ENCODE assay signal across 36 mouse cellular contexts in genomic region chr7:128024364-128024763, GRCm38 (mm10). TPM values are rescaled to one million over a fixed set of nuclear protein-coding genes. Genes with fewer than 3 reads are reported as not detected.
"Had no signal": no experiment of that assay in that cellular context is flagged by ENCODE, and none has a peak within 500 bp of the region (broad histone marks: within the 10 kb centered on the region; RNA-seq: fewer than 3 reads in every experiment).

No protein-coding gene starts in this region.

- DNase-seq: gastrocnemius, postnatal 14 days; heart, postnatal 10 days; heart, postnatal 4 days; kidney, adult 18-20 months; kidney, adult 8-10 months; kidney, postnatal 10 days; kidney, postnatal 25 days; kidney, postnatal 4 days; liver; liver, embryonic 13.5 days had no signal

- H3K4me2 ChIP-seq: heart, embryonic 12.5 days; hindbrain, embryonic 12.5 days; hindbrain, embryonic 14.5 days; intestine, embryonic 15.5 days; limb, embryonic 12.5 days; liver, embryonic 11.5 days; liver, embryonic 13.5 days had no signal

- H3K27ac ChIP-seq: heart, embryonic 10.5 days; hindbrain, embryonic 10.5 days; hindbrain, embryonic 12.5 days; hindbrain, embryonic 14.5 days; intestine, embryonic 15.5 days; layer of hippocampus, adult 2 months; left cerebral cortex, adult 2 months; limb, embryonic 10.5 days; limb, embryonic 12.5 days; liver, embryonic 13.5 days had no signal

- H3K36me3 ChIP-seq: heart, embryonic 10.5 days; heart, embryonic 12.5 days; hindbrain, embryonic 10.5 days; hindbrain, embryonic 12.5 days; intestine, embryonic 15.5 days; limb, embryonic 10.5 days; limb, embryonic 12.5 days; liver, embryonic 13.5 days had no signal

- ATAC-seq: hindbrain, embryonic 16.5 days; inflammation-experienced regulatory T-cells, adult 6 months; intestine, embryonic 15.5 days; intestine, postnatal 0 days had no signal

- H3K4me3 ChIP-seq: heart, embryonic 10.5 days; heart, embryonic 12.5 days; hindbrain, embryonic 10.5 days; hindbrain, embryonic 12.5 days; intestine, embryonic 15.5 days; layer of hippocampus, adult 2 months; left cerebral cortex, adult 2 months; limb, embryonic 10.5 days; limb, embryonic 12.5 days; liver, embryonic 13.5 days had no signal

- H3K4me1 ChIP-seq: heart, embryonic 10.5 days; heart, embryonic 12.5 days; hindbrain, embryonic 10.5 days; hindbrain, embryonic 12.5 days; intestine, embryonic 15.5 days; limb, embryonic 10.5 days; limb, embryonic 12.5 days; liver, embryonic 13.5 days had no signal

- H3K9ac ChIP-seq: heart, embryonic 12.5 days; hindbrain, embryonic 12.5 days; hindbrain, embryonic 14.5 days; intestine, embryonic 15.5 days; limb, embryonic 12.5 days; liver, embryonic 13.5 days had no signal

- H3K27me3 ChIP-seq: heart, embryonic 12.5 days; hindbrain, embryonic 12.5 days; intestine, embryonic 15.5 days; limb, embryonic 12.5 days; liver, embryonic 13.5 days had no signal

- H3K9me3 ChIP-seq: heart, embryonic 10.5 days; heart, embryonic 12.5 days; hindbrain, embryonic 10.5 days; hindbrain, embryonic 12.5 days; intestine, embryonic 15.5 days; limb, embryonic 10.5 days; limb, embryonic 12.5 days; liver, embryonic 13.5 days had no signal

RNA-seq across cellular contexts. Expression of gene Trim72, which starts 20.6 kb away (rescaled TPM):
- total RNA-seq: granulocyte monocyte progenitor cell, adult 5-6 weeks had no signal
- polyA plus RNA-seq: hindbrain, embryonic 10.5 days; hindbrain, embryonic 14.5 days; hindbrain, embryonic 16.5 days; inflammation-experienced regulatory T-cells, adult 6 months; kidney, embryonic 14.5 days; limb, embryonic 10.5 days; liver, embryonic 11.5 days; liver, embryonic 13.5 days had no signal

RNA-seq across cellular contexts. Expression of gene Gm49368, which starts 38.1 kb away (rescaled TPM):
- total RNA-seq: gastrocnemius, adult 18-20 months; gastrocnemius, adult 8-10 months; gastrocnemius, postnatal 14 days; gastrocnemius, postnatal 4 days; granulocyte monocyte progenitor cell, adult 5-6 weeks; heart, postnatal 10 days; heart, postnatal 25 days; heart, postnatal 4 days; layer of hippocampus, adult 2 months; layer of hippocampus, postnatal 10 days; layer of hippocampus, postnatal 25 days; left cerebral cortex, adult 2 months; left cerebral cortex, postnatal 36 days had no signal
- polyA plus RNA-seq: heart, embryonic 10.5 days; heart, embryonic 12.5 days; heart, embryonic 14.5 days; heart, embryonic 16.5 days; hindbrain, embryonic 12.5 days; hindbrain, embryonic 14.5 days; hindbrain, embryonic 16.5 days; intestine, embryonic 15.5 days; intestine, postnatal 0 days; kidney, embryonic 14.5 days; kidney, embryonic 16.5 days; limb, embryonic 10.5 days; limb, embryonic 12.5 days; liver, embryonic 11.5 days; liver, embryonic 13.5 days had no signal
